Mouse (Mus musculus): ENCODE measurements around the gene Gpc6.

DNA sequence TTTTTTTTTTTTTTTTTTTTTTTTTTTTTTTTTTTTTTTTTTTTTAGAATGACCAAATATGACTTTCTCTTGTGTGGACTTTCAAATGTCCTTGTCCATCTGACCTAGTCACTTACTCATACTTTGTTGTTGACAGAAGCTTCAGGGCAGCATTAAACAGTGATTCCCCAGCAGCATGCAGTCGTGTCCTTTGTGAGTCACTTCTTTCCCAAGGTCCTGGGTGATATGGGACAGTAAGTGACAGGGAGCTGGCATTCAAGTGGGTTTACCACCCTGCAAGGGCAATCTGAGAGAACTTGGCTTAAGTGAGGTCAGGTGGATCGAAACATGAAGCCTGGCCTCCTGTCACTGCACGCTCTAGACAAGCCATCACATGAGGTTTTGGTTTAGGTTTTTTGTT, 754.8 kb downstream of the Gpc6 start:
- TF ChIP-seq E2F4 (IDR thresholded peaks at IDR 0.05; ENCODE audit: borderline replicate concordance, low read depth, low read length) (no peak), CTCF (IDR thresholded peaks at IDR 0.05 in 2 of 3, conservative IDR thresholded peaks at IDR 0.05 in 1 of 3; ENCODE audit: control insufficient read depth in 1 of 3, insufficient read depth in 1 of 3, low read depth in 2 of 3, low read length in 3 of 3, poor library complexity in 1 of 3, severe bottlenecking in 1 of 3) (no peak), EP300 (IDR thresholded peaks at IDR 0.05; ENCODE audit: low read depth in 1 of 2, low read length in 2 of 2) (no peak), SIN3A (IDR thresholded peaks at IDR 0.05; ENCODE audit: low read length) (no peak), POLR2A (IDR thresholded peaks at IDR 0.05; ENCODE audit: control insufficient read depth in 1 of 2, insufficient read depth in 1 of 2, low read depth in 1 of 2, low read length in 2 of 2, poor library complexity in 1 of 2) (no peak), POLR2AphosphoS2 (IDR thresholded peaks at IDR 0.05; ENCODE audit: low read length) (no peak), TAL1 (IDR thresholded peaks at IDR 0.05; ENCODE audit: low read length) (no peak), ZNF384 (IDR thresholded peaks at IDR 0.05; ENCODE audit: low read depth, low read length) (no peak), UBTF (IDR thresholded peaks at IDR 0.05; ENCODE audit: borderline replicate concordance, insufficient read depth, low read depth, low read length) (no peak)
